Mouse (Mus musculus): Measurements from ENCODE around the gene Asnsd1. TPM values are rescaled to one million over a fixed set of nuclear protein-coding genes. Genes with fewer than 3 reads are reported as not detected.

Gene Asnsd1
- polyA plus RNA-seq, 1 experiment from 2014 or later, result 88.7 TPM

DNA sequence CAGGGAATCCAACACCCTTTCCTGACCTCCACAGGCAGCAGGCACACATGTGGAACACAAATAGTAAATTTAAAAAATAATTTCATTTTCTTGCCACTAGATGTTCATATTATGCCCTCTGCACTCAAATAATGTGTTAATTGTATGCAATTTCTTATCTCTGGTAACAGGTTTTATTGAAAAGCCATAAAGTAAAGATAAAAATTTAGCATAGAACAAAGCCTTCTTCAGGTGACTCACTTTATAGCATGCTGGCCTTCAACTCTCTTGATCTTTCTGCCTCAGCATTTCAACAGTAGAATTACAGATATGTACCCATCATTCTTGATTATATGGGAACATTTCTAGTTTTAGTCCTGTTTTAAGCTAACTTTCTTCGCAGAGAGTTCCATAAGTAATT lies 28.3 kb downstream of the Asnsd1 start:
- 94% methylated on average over 1 of the region's 1 CpGs for WGBS
- Histone ChIP-seq H3K9me3 (no peaks in the 10 kb centered on the region), H3K4me3 (no peak overlapping the region), H3K27me3 (replicated peaks; ENCODE audit: low read depth, poor library complexity, severe bottlenecking) (no peaks in the 10 kb centered on the region), H3K4me1 (no peaks in the 10 kb centered on the region), H3K36me3 (replicated peaks) (peaks cover 36% of the 10 kb centered on the region), H3K27ac (replicated peaks) (no peak overlapping the region)
- DNase-seq (ENCODE audit: low spot score), result no peak

DNA sequence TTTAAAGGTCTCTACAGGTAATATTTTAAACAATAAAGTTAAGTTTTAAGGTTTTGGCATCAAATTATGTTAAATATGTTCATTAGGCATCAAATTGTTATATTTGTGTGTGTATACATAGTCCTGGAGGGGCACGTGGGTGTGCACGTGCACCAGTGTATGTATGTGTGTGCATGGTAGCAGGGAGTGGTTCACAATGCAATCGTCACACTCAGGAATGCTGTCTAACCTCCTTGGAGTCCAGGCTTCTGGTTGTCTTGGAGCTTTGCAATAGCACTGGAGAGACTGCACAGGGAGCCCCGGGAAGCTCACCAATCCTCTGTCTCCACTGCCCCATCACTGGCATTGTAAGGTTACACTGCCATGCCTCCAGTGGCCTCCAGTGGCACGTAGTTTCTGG lies 29.3 kb downstream of the Asnsd1 start:
- no peaks in the 10 kb centered on the region for H3K27me3 ChIP-seq (replicated peaks; ENCODE audit: low read depth, poor library complexity, severe bottlenecking)
- H3K27ac ChIP-seq (replicated peaks), result no peak overlapping the region
- peaks cover 44% of the 10 kb centered on the region for H3K36me3 ChIP-seq (replicated peaks)
- WGBS, result 90% methylated on average over 5 of the region's 5 CpGs
- H3K4me1 ChIP-seq, result no peaks in the 10 kb centered on the region
- no peak overlapping the region for H3K4me3 ChIP-seq
- H3K9me3 ChIP-seq, result no peaks in the 10 kb centered on the region
- DNase-seq (ENCODE audit: low spot score), result no peak

DNA sequence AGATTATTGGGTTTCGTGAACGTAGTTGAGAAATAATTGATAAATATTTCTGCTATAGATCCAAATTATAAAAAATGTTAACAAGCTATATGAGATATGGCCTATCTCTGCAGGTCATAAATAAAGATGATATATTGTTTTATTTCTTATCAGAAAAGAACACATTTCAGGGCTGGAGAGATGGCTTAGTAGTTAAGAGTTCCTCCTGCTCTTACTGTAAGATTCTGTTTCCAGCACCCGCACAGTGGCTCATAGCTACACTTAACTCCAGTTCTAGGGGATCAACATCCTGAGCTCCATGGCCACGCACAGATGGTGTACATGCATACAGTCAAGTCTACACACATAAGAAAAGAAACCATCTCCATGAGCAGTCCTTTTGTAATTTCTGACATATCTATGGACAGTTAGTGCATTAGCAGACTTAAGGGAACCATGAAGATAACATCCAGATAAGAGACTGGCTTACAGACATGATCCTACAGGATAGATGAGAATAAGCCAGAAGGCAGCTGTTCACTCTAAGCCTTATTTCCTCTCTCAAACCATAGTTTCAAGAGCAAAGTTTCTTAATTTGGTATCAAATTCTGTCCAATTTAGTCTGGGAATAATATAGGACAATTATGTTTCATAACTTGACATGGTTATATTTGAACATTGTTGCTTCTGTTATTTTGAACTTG lies 30.7 kb downstream of the Asnsd1 start:
- Histone ChIP-seq H3K9me3 (no peaks in the 10 kb centered on the region), H3K4me1 (no peaks in the 10 kb centered on the region), H3K4me3 (no peak overlapping the region), H3K36me3 (replicated peaks) (peaks cover 58% of the 10 kb centered on the region), H3K27me3 (replicated peaks; ENCODE audit: low read depth, poor library complexity, severe bottlenecking) (no peaks in the 10 kb centered on the region), H3K27ac (replicated peaks) (no peak overlapping the region)
- WGBS, result 95% methylated on average over 4 of the region's 4 CpGs
- DNase-seq (ENCODE audit: low spot score), result no peak

DNA sequence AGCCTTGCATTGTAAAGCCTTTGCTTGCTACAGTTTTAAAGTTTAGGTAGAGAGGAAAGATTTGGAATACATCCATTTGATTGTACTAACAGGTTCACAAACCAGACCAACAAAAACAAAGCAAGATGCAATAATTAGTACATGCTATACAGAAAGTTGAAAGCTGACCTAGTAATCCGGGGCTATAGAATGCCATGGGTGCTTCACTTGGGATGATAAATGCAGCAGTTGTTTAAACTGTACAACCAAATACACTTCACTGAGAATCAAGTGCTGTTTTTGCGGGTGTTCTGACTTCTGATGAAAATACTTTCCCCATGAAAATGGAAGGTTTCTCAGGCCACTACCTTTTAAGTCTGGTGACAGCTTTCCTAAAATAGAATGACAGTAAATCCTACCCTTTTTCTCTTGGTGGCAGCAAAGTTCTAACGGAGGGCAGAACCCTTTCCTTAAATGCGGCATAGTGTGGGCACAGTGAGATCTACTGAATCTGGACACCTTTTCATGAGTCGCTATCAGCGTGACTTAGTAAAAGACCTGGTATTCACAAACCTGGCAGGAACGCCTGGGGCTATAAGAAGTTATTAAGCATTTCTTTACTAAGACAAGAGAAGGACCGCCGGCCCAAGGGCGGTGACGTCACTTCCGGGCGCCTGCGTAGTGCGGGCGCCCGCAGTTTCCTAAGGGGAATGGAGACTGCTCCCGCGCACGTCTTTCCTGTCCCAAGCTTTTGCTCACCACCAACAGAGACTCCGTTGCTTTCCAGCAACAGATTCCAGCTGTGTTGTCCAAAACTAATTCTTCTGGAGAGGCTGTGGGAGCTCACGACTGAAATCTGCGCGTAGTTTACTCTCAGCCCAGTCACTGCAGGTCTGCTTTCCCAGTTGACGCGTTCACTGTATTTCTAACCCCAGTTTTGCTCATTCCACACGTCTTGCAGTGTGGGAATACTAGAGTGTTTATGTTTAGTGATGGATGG lies 39.3 kb downstream of the Asnsd1 start, which contains the start of gene Osgepl1:
Gene Osgepl1 (plus strand): TSS at position 636 of the 979 bp plus-strand sequence.
- 3% methylated on average over 27 of the region's 27 CpGs for WGBS
- H3K27ac ChIP-seq (replicated peaks), result peak within 1 kb of the TSS; percentile 91

GRCm38 (mm10) chr1:53300506-53300905 lies 52.0 kb downstream of the Asnsd1 start:
- peaks cover 55% of the 10 kb centered on the region for H3K36me3 ChIP-seq (replicated peaks)
- no peak overlapping the region for H3K27ac ChIP-seq (replicated peaks)
- no peaks in the 10 kb centered on the region for H3K27me3 ChIP-seq (replicated peaks; ENCODE audit: low read depth, poor library complexity, severe bottlenecking)
- peaks cover 13% of the 10 kb centered on the region for H3K4me1 ChIP-seq
- no peak overlapping the region for H3K4me3 ChIP-seq
- DNase-seq (ENCODE audit: low spot score), result no peak
- no peaks in the 10 kb centered on the region for H3K9me3 ChIP-seq
- WGBS, result 90% methylated on average over 4 of the region's 4 CpGs

More for the DNA sequence above, 39.3 kb downstream of the Asnsd1 start, which contains the start of gene Osgepl1:
- Histone ChIP-seq H3K4me1 (peaks cover 14% of the 10 kb centered on the region), H3K4me3 (peak within 1 kb of the TSS; percentile 72), H3K9me3 (no peaks in the 10 kb centered on the region), H3K27me3 (replicated peaks; ENCODE audit: low read depth, poor library complexity, severe bottlenecking) (no peaks in the 10 kb centered on the region), H3K36me3 (replicated peaks) (peaks cover 32% of the 10 kb centered on the region)
- peak; percentile 88 for DNase-seq (ENCODE audit: low spot score)

- peaks cover 13% of the 10 kb centered on the region for H3K4me1 ChIP-seq
- peak; percentile 95 for DNase-seq (ENCODE audit: low spot score)
- peak within 1 kb of the TSS; percentile 84 for H3K4me3 ChIP-seq
- no peaks in the 10 kb centered on the region for H3K27me3 ChIP-seq (replicated peaks; ENCODE audit: low read depth, poor library complexity, severe bottlenecking)
- under 1% methylated on average over 66 of the region's 66 CpGs for WGBS
- no peaks in the 10 kb centered on the region for H3K9me3 ChIP-seq
- peaks cover 32% of the 10 kb centered on the region for H3K36me3 ChIP-seq (replicated peaks)
- H3K27ac ChIP-seq (replicated peaks), result peak within 1 kb of the TSS; percentile 93
Observed at GRCm38 (mm10) chr1:53296581-53297383, 55.8 kb downstream of the Asnsd1 start, which contains the start of the genes Pms1, Ormdl1 and Gm28778. Pms1 (minus strand) TSS chr1:53297018. Ormdl1 (plus strand) TSS chr1:53297095. Gm28778 (plus strand) TSS chr1:53297111.

Other genes with a start within 250 kb of the Asnsd1 start
- not detected in 2 replicates for gene 1700019A02Rik, start 165.1 kb downstream of the Asnsd1 start, polyA plus RNA-seq (2016; fragmentation: Nextera tagmentation; extraction: Ambion mirVana)
- gene Pms1, start 55.7 kb downstream of the Asnsd1 start, polyA plus RNA-seq (2016; fragmentation: Nextera tagmentation; extraction: Ambion mirVana), result 23.6 and 26.1 TPM in 2 replicates
- 61.5 and 69.4 TPM in 2 replicates for gene Ormdl1, start 55.7 kb downstream of the Asnsd1 start, polyA plus RNA-seq (2016; fragmentation: Nextera tagmentation; extraction: Ambion mirVana)
- gene Gm28778, start 55.6 kb downstream of the Asnsd1 start, polyA plus RNA-seq (2016; fragmentation: Nextera tagmentation; extraction: Ambion mirVana), result not detected in 2 replicates
- 25.4 and 25.5 TPM in 2 replicates for gene Osgepl1, start 39.1 kb downstream of the Asnsd1 start, polyA plus RNA-seq (2016; fragmentation: Nextera tagmentation; extraction: Ambion mirVana)
- gene Asdurf, start 133 bp downstream of the Asnsd1 start, polyA plus RNA-seq (2016; fragmentation: Nextera tagmentation; extraction: Ambion mirVana), result not detected in 2 replicates
- gene Gm28551, start 85 bp downstream of the Asnsd1 start, polyA plus RNA-seq (2016; fragmentation: Nextera tagmentation; extraction: Ambion mirVana), result 0.59 and 0.87 TPM in 2 replicates

Measured in embryonic facial prominence, embryonic 10.5 days (tissue).